Mouse (Mus musculus): ENCODE measurements at regions not wholly inside any gene's neighbourhood (a gene's known extent, or its start where the extent isn't known, plus 50 kb on each side); places are given as distances from the start of the nearest gene placed in this dataset.

GRCm38 (mm10) chr9:86219669-86220068, 245.1 kb downstream of the Ube2cbp start:
- Histone ChIP-seq H3K4me2 (ENCODE audit: low read depth, low read length, severe bottlenecking) (no peak overlapping the region), H3K9me3 (ENCODE audit: control insufficient read depth, low read length) (no peaks in the 10 kb centered on the region), H3K36me3 (ENCODE audit: control insufficient read depth, insufficient read depth, low read length) (no peaks in the 10 kb centered on the region), H3K27me3 (ENCODE audit: control insufficient read depth, insufficient read depth, low read length) (no peaks in the 10 kb centered on the region; the same call in 1 of the 2 replicates), H3K27ac (ENCODE audit: low read depth, low read length) (no peak overlapping the region), H3K9ac (ENCODE audit: low read length) (no peak overlapping the region), H3K4me1 (replicated peaks; ENCODE audit: control insufficient read depth, insufficient read depth, low read length) (no peaks in the 10 kb centered on the region), H3K4me3 (ENCODE audit: low read depth, low read length) (no peak overlapping the region)
- no peak for ATAC-seq (replicated peaks; ENCODE audit: low FRiP score)
- 82% methylated on average over 4 of the region's 4 CpGs for WGBS
- DNase-seq (ENCODE audit: low spot score), result no peak

- ATAC-seq (replicated peaks; ENCODE audit: low FRiP score), result no peak
- no peak for DNase-seq (ENCODE audit: low spot score)
- H3K9me3 ChIP-seq (ENCODE audit: control insufficient read depth, low read length), result no peaks in the 10 kb centered on the region
- WGBS, result 75% methylated on average over 3 of the region's 3 CpGs
- H3K4me2 ChIP-seq (ENCODE audit: low read depth, low read length, severe bottlenecking), result no peak overlapping the region
- no peaks in the 10 kb centered on the region for H3K4me1 ChIP-seq (replicated peaks; ENCODE audit: control insufficient read depth, insufficient read depth, low read length)
- H3K36me3 ChIP-seq (ENCODE audit: control insufficient read depth, insufficient read depth, low read length), result no peaks in the 10 kb centered on the region
- H3K4me3 ChIP-seq (ENCODE audit: low read depth, low read length), result no peak overlapping the region
- no peak overlapping the region for H3K9ac ChIP-seq (ENCODE audit: low read length)
- H3K27me3 ChIP-seq (ENCODE audit: control insufficient read depth, insufficient read depth, low read length), result no peaks in the 10 kb centered on the region; the same call in 1 of the 2 replicates
- no peak overlapping the region for H3K27ac ChIP-seq (ENCODE audit: low read depth, low read length)
These were observed 240.2 kb downstream of the Ube2cbp start for GRCm38 (mm10) chr9:86224530-86224929.

- no peak overlapping the region for H3K27ac ChIP-seq (ENCODE audit: low read depth, low read length)
- H3K4me1 ChIP-seq (replicated peaks; ENCODE audit: control insufficient read depth, insufficient read depth, low read length), result no peaks in the 10 kb centered on the region
- ATAC-seq (replicated peaks; ENCODE audit: low FRiP score) (peak; percentile 81), DNase-seq (ENCODE audit: low spot score) (peak; percentile 58)
- no peak overlapping the region for H3K4me2 ChIP-seq (ENCODE audit: low read depth, low read length, severe bottlenecking)
- 7% methylated on average over 7 of the region's 7 CpGs for WGBS
- no peaks in the 10 kb centered on the region for H3K9me3 ChIP-seq (ENCODE audit: control insufficient read depth, low read length)
- H3K27me3 ChIP-seq (ENCODE audit: control insufficient read depth, insufficient read depth, low read length), result peaks cover 2% of the 10 kb centered on the region; the same call in 1 of the 2 replicates
- H3K4me3 ChIP-seq (ENCODE audit: low read depth, low read length), result no peak overlapping the region
- H3K36me3 ChIP-seq (ENCODE audit: control insufficient read depth, insufficient read depth, low read length), result no peaks in the 10 kb centered on the region
- H3K9ac ChIP-seq (ENCODE audit: low read length), result no peak overlapping the region
These were observed 233.9 kb downstream of the Ube2cbp start for GRCm38 (mm10) chr9:86230673-86231350.

GRCm38 (mm10) chr9:86231692-86232091, 233.1 kb downstream of the Ube2cbp start:
- Histone ChIP-seq H3K27ac (ENCODE audit: low read depth, low read length) (no peak overlapping the region), H3K9ac (ENCODE audit: low read length) (no peak overlapping the region), H3K4me2 (ENCODE audit: low read depth, low read length, severe bottlenecking) (no peak overlapping the region), H3K4me1 (replicated peaks; ENCODE audit: control insufficient read depth, insufficient read depth, low read length) (no peaks in the 10 kb centered on the region), H3K27me3 (ENCODE audit: control insufficient read depth, insufficient read depth, low read length) (peaks cover 2% of the 10 kb centered on the region; the same call in 1 of the 2 replicates), H3K9me3 (ENCODE audit: control insufficient read depth, low read length) (0 out of 2 replicates have a peak, but pooled peaks cover 3% of the 10 kb centered on the region), H3K4me3 (ENCODE audit: low read depth, low read length) (no peak overlapping the region), H3K36me3 (ENCODE audit: control insufficient read depth, insufficient read depth, low read length) (no peaks in the 10 kb centered on the region)
- ATAC-seq (replicated peaks; ENCODE audit: low FRiP score) (peak; percentile 54), DNase-seq (ENCODE audit: low spot score) (no peak)
- 27% methylated on average over 5 of the region's 5 CpGs for WGBS

DNA sequence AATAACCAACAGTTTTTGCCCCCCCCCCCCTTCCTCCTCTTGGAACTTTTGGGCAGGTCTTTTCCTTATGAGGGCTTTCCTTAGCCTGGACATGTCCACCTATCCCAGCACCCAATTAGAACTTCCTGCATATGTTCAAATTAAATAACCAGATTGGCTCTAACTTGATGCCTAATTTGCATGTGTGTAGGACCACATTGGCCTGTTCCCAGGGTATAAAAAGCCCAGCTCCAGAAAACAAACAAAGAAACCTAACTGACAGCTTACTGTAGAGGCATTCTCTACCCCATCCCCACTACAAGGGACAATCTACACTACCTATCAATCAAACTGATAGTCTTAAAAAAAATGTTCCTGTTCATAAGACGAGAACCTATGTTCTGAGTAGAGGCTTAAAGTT, 232.6 kb downstream of the Ube2cbp start:
- Histone ChIP-seq H3K27me3 (ENCODE audit: control insufficient read depth, insufficient read depth, low read length) (peaks cover 2% of the 10 kb centered on the region; the same call in 1 of the 2 replicates), H3K4me1 (replicated peaks; ENCODE audit: control insufficient read depth, insufficient read depth, low read length) (no peaks in the 10 kb centered on the region), H3K36me3 (ENCODE audit: control insufficient read depth, insufficient read depth, low read length) (no peaks in the 10 kb centered on the region), H3K4me3 (ENCODE audit: low read depth, low read length) (no peak overlapping the region), H3K27ac (ENCODE audit: low read depth, low read length) (no peak overlapping the region), H3K4me2 (ENCODE audit: low read depth, low read length, severe bottlenecking) (no peak overlapping the region), H3K9me3 (ENCODE audit: control insufficient read depth, low read length) (0 out of 2 replicates have a peak, but pooled peaks cover 3% of the 10 kb centered on the region), H3K9ac (ENCODE audit: low read length) (no peak overlapping the region)
- DNase-seq (ENCODE audit: low spot score), result no peak
- ATAC-seq (replicated peaks; ENCODE audit: low FRiP score), result peak; percentile 45
- WGBS, result 54% methylated on average over 1 of the region's 1 CpGs

- Histone ChIP-seq H3K9me3 (ENCODE audit: control insufficient read depth, low read length) (0 out of 2 replicates have a peak, but pooled peaks cover 3% of the 10 kb centered on the region), H3K4me3 (ENCODE audit: low read depth, low read length) (no peak overlapping the region), H3K9ac (ENCODE audit: low read length) (no peak overlapping the region), H3K4me2 (ENCODE audit: low read depth, low read length, severe bottlenecking) (no peak overlapping the region), H3K27ac (ENCODE audit: low read depth, low read length) (no peak overlapping the region), H3K27me3 (ENCODE audit: control insufficient read depth, insufficient read depth, low read length) (0 out of 2 replicates have a peak, but pooled peaks cover 2% of the 10 kb centered on the region), H3K4me1 (replicated peaks; ENCODE audit: control insufficient read depth, insufficient read depth, low read length) (no peaks in the 10 kb centered on the region), H3K36me3 (ENCODE audit: control insufficient read depth, insufficient read depth, low read length) (no peaks in the 10 kb centered on the region)
- no peak for DNase-seq (ENCODE audit: low spot score)
- no peak for ATAC-seq (replicated peaks; ENCODE audit: low FRiP score)
- WGBS, result 93% methylated on average over 7 of the region's 7 CpGs
These were observed 231.0 kb downstream of the Ube2cbp start for GRCm38 (mm10) chr9:86233775-86234174.

DNA sequence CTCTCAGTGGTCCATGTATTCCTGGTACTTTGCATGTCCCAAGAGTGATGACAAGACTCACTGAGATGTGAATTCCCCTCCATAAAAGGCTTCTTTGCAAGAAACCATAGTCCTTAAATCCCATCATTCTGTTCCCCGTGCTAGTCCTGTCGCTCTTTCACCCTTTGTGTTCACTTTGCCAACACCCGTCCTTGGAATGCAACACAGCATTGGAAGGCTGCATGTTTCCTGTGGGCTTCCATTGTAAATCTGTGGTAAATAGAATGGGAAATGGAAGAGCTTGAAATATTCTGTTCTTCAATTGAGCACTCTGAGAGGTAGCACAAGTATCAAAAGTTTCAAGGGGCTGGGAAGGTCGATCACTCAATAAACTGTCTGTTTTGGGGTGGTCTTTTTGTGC, 226.1 kb downstream of the Ube2cbp start:
- DNase-seq (ENCODE audit: low spot score), result no peak
- H3K9me3 ChIP-seq (ENCODE audit: control insufficient read depth, low read length), result 0 out of 2 replicates have a peak, but pooled peaks cover 3% of the 10 kb centered on the region
- H3K9ac ChIP-seq (ENCODE audit: low read length), result no peak overlapping the region
- WGBS, result 75% methylated on average over 4 of the region's 4 CpGs
- no peak overlapping the region for H3K4me2 ChIP-seq (ENCODE audit: low read depth, low read length, severe bottlenecking)
- no peaks in the 10 kb centered on the region for H3K27me3 ChIP-seq (ENCODE audit: control insufficient read depth, insufficient read depth, low read length)
- H3K4me1 ChIP-seq (replicated peaks; ENCODE audit: control insufficient read depth, insufficient read depth, low read length), result no peaks in the 10 kb centered on the region
- no peak overlapping the region for H3K4me3 ChIP-seq (ENCODE audit: low read depth, low read length)
- ATAC-seq (replicated peaks; ENCODE audit: low FRiP score), result no peak
- H3K36me3 ChIP-seq (ENCODE audit: control insufficient read depth, insufficient read depth, low read length), result no peaks in the 10 kb centered on the region
- no peak overlapping the region for H3K27ac ChIP-seq (ENCODE audit: low read depth, low read length)

- no peak overlapping the region for H3K27ac ChIP-seq (ENCODE audit: low read depth, low read length)
- no peaks in the 10 kb centered on the region for H3K27me3 ChIP-seq (ENCODE audit: control insufficient read depth, insufficient read depth, low read length)
- no peak for ATAC-seq (replicated peaks; ENCODE audit: low FRiP score)
- no peak overlapping the region for H3K4me3 ChIP-seq (ENCODE audit: low read depth, low read length)
- H3K9ac ChIP-seq (ENCODE audit: low read length), result no peak overlapping the region
- no peaks in the 10 kb centered on the region for H3K4me1 ChIP-seq (replicated peaks; ENCODE audit: control insufficient read depth, insufficient read depth, low read length)
- H3K9me3 ChIP-seq (ENCODE audit: control insufficient read depth, low read length), result 0 out of 2 replicates have a peak, but pooled peaks cover 3% of the 10 kb centered on the region
- no peak overlapping the region for H3K4me2 ChIP-seq (ENCODE audit: low read depth, low read length, severe bottlenecking)
- WGBS, result 72% methylated on average over 2 of the region's 2 CpGs
- DNase-seq (ENCODE audit: low spot score), result no peak
- H3K36me3 ChIP-seq (ENCODE audit: control insufficient read depth, insufficient read depth, low read length), result no peaks in the 10 kb centered on the region
These were observed 224.5 kb downstream of the Ube2cbp start for GRCm38 (mm10) chr9:86240287-86240686.

DNA sequence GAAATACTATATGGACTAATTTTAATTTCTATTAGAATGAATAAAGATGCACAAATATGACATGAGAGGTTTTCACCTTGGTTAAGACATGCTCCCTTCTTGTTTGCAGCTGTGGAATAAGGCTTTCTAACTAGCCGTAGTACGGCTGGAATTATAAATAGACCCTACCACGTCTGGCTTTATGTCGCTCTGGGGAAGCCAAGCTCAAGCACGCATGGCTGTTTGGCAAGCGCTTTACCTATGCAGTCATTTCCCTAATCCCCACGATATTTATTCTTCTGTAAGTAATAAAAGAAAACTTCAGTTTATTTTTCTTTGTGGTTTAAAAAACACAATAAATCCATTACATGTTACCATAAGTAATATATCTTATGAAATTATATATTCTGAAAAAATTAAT, 223.9 kb downstream of the Ube2cbp start:
- Histone ChIP-seq H3K36me3 (ENCODE audit: control insufficient read depth, insufficient read depth, low read length) (no peaks in the 10 kb centered on the region), H3K9me3 (ENCODE audit: control insufficient read depth, low read length) (0 out of 2 replicates have a peak, but pooled peaks cover 3% of the 10 kb centered on the region), H3K4me2 (ENCODE audit: low read depth, low read length, severe bottlenecking) (no peak overlapping the region), H3K4me1 (replicated peaks; ENCODE audit: control insufficient read depth, insufficient read depth, low read length) (no peaks in the 10 kb centered on the region), H3K4me3 (ENCODE audit: low read depth, low read length) (no peak overlapping the region), H3K27me3 (ENCODE audit: control insufficient read depth, insufficient read depth, low read length) (no peaks in the 10 kb centered on the region), H3K27ac (ENCODE audit: low read depth, low read length) (no peak overlapping the region), H3K9ac (ENCODE audit: low read length) (no peak overlapping the region)
- ATAC-seq (replicated peaks; ENCODE audit: low FRiP score) (no peak), DNase-seq (ENCODE audit: low spot score) (no peak)
- WGBS, result 88% methylated on average over 7 of the region's 7 CpGs
